Mouse (Mus musculus): ENCODE results near the gene Ip6k1. TPM values are rescaled to one million over a fixed set of nuclear protein-coding genes. Genes with fewer than 3 reads are reported as not detected.
"Not testable (repeated sequence)": the region's sequence is repeated elsewhere in the genome, so short reads cannot be mapped to it uniquely, and the experiment has no call there.

Ip6k1 gene
- total RNA-seq, 2 experiments from 2014 or later, result 17.6 to 22.8 TPM

DNA sequence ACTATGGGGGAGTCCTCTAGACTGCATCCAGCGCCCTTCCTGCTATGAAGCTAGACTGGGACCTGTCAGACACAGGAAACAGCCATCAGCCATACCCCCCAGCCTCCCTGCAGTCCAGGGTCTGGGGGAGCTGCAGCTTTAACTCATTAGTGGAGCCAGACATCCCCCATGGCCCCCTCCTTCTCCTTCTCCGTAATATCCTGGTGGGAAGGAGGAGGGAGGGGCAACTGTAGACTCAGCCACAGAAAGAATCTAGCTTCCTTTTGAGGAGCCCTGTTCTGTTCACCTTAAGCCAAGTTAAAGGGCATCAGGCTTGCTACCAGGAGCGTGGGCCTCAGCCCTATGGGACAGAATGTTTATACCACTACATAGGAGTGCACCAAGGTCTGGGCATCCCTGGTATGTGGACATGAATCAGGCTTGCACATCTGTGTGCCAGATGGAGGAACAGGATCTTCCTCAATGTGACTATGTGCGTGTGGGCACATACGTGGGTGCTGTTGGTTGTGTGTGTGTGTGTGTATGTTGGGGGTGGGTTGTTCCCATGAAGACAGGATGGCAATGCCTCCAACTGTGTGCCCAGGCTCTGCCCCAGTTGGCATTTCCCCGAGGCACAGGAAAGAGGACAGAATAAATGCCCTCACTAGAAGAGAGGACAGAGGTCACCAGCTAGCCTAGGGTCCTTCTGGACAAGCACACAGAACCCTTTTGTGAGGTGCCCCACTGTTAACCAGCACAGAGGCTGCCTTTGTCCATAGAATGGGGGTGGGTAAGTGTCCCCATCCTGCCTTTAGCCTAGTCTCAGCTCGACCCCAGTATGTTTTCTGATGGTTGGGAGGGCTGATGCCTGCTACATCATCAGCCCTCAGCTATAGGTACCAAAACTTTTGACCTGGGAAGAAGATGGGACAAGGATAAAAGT is 20.4 kb upstream of the Ip6k1 start:
- no peak for DNase-seq (ENCODE audit: low spot score)

DNA sequence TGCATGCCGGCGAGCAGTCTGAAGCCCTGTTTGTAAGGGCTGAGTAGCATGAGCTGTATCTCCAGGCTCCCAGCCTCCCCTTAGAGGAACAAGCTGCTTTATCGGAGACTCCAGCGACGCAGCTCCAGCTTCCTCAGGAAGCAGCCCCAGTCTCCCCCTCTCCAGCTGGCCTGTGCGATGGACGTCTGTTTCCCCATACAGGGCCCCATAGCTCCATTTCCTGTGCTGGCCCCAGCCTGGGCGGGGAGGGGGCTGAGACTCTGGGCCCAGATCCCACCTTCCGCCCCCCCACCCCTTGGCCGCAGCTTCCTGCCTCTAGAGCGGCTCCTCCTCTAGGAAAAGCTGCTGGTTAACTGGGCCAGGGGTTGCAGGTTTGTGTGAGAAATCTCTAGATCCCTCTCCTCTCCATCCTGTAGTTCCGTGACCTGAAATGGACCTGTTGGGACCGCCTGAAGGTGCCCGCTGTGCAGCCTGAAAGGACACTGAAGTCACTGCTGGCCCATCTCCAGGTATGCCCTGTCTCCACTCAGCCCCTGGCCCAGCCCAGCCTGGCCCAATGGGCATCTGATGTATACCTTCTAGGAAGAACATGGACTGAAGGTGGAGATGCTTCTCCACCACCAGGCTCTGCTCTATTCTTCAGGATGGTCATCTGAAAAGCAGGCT is 19.5 kb upstream of the Ip6k1 start, which contains the start of gene Gm20661:
Gene Gm20661 (plus strand): TSS at position 378 of the 666 bp plus-strand sequence.
- DNase-seq (ENCODE audit: low spot score), result peak; percentile 50

DNA sequence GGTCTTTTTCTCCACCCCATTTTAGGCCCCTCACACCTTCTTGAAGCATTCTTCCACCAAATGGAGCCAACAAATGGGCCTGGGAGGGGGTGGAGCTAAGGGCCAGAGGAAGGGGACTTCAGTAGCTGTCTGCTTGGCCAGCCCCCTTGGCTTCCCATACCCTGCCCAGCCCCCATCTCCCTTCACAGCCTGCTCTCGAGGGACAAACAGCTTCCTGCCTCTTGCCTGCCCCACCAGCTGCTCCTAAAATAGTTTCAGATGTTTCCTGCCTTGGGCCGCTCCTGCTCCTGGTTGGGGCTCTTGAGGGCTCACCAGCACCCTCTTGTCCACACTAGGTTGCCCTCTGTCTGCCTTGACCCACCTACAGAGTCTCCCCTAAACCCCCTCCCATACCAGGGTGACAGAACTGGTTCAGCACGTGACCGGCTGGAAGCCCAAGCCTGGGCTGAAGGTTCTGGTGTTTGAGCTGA is 18.8 kb upstream of the Ip6k1 start:
- peak; percentile 79 for DNase-seq (ENCODE audit: low spot score)

DNA sequence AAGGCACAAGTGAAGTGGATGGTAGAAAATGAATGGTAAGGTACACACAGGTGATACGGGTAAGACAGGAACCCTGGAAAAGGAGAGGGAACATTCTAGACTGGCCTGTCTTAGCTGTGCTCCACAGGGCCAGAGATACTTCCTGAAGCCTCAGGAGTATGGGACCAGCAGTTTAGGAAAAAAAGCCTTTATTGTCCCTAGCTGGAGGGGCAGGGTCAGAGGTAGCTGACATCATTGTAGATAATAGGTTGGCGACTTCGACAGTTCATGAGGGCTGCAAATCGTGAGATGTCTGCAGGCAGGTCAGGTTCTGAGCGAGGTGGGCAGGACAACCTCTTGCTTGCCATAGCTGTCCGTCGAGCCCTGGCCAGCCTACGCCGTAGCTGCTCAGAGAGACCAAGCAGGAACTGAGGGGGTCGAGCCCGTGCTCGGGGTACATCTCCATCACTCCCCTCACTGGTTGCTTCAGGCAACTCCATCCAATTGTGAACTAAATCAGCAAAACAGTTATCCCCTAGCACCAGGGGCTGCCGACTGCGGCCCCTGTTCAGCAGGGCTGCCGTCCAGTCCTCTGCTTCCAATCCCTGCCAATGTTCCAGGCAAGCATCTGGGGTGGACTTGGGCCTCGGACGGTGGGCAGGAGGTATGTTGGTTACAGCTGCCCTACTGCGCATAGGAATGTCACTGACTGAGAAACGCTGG is 18.1 kb upstream of the Ip6k1 start:
- DNase-seq (ENCODE audit: low spot score), result no peak

DNA sequence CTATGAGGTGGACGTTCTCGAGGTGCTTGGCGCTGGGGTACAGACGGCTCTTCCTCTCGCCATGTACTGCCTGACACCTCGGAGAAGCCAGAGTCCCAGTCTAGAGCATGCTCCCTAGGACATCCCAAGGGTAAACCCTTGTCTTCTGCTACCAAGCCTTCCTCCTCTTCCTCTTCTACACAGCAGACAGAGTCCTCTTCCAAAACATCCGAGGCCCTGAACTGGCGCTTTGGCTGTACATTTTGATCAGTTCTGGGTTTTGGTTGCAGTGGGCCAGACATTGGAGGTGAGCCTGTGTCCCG is 17.6 kb upstream of the Ip6k1 start:
- DNase-seq (ENCODE audit: low spot score), result no peak

DNA sequence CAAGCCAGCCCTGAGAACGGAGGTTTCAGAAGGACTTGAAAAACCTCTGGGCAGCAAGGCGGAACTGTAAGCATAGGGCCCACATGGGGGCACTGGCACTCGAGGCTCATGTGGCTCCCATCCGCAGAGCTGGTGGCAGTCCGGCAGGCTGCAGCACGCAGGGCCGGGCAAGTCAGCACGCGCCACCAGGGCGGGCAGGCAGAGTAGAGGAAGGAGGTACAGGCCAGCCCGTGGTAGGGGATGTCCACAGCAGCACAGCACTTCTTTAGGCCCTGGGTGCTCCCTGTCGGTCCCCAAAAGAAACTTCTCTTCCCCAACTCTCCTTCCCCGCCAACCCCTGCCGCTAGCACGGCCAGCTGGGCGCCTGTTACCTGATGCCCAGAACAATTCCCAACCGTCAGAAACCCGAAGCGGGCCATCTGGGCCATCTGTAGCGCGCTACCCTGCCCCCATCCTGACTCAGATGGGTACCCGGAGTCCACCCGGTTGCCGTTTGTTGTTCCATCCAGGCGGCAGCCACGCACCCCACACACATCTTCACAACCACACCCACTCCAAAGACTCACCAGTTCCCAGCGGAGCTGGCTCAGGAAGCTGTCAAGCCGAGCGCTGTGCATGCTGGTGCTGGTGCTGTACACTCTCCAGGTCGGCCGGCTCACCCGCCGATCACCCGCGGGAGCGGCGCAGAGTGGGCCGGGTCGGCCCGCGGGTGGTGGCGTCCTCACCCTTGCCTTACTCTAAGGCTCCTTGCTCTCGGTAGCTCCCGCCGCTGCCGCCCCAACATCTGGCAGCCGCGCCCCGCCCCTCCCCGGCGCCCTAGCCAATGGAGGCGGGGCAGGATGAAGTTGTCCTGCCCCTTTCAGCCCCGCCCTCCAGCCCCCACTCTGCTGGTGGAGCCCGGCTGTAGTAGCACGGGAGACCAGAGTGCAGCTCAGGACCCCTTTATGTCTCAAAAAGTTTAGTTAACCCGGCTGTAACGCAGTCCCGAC is 16.9 kb upstream of the Ip6k1 start, which contains the start of gene Inka1:
Gene Inka1 (minus strand): TSS at position 749 of the 989 bp plus-strand sequence.
- peak; percentile 85 for DNase-seq (ENCODE audit: low spot score)

DNA sequence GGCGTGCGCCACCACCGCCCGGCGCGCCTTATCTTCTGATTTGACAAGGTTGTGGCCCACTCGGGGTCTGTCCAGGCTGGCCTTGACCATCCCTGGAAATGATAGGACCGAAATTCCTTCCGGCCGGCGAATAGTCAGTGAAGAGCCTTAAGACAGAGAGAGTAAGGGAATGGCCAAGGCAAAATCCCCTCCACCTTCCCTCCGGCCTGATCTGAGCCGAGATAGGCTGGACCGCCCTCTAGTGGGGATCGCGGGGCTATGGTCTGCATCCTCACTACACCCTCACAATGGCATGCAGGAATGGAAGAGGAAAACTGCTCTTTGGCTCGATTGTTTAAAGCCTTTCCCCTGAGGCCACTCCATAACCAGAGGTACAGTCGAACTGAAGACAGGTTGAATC is 15.9 kb upstream of the Ip6k1 start:
- peak; percentile 87 for DNase-seq (ENCODE audit: low spot score)

DNA sequence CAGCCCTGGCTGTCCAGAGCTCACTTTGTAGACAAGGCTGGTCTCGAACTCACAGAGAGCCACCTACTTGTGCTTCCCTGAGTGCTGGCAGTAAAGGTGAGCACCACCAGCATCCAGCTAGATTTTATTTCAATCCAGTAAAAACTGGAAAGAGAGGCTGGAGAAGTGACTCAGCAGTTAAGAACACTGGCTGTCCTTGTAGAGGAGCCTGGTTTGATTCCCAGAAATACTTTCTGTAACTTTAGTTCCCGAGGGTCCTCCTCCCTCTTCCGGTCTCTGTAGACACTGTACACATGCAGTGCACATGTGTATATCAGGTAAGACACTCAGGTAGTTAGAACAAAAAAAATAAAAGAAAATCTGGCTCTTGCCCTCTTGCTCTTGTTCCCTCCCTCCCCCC is 14.4 kb upstream of the Ip6k1 start:
- no peak for DNase-seq (ENCODE audit: low spot score)

DNA sequence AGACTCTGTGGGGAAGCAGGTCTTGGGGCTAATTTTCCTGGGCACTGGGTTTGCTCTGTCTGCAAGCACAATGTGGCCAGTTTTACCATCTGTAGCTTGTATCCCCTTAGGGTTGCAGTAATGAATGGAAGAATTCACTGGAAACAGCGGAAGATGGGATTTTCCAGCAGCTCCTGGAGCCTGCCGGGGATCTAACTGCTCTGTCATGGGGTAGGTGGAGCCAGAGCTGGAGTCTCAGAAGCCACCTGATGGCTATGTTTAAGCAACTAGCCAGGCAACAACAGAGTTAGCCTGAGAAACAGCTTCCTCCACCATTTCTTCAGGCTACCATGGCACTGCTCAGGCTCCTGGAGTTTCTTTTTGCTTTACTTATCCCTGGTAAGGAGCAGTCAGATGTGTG is 10.1 kb upstream of the Ip6k1 start, which contains the start of gene Cdhr4:
Gene Cdhr4 (plus strand): TSS at position 301 of the 400 bp plus-strand sequence.
- DNase-seq (ENCODE audit: low spot score), result no peak

DNA sequence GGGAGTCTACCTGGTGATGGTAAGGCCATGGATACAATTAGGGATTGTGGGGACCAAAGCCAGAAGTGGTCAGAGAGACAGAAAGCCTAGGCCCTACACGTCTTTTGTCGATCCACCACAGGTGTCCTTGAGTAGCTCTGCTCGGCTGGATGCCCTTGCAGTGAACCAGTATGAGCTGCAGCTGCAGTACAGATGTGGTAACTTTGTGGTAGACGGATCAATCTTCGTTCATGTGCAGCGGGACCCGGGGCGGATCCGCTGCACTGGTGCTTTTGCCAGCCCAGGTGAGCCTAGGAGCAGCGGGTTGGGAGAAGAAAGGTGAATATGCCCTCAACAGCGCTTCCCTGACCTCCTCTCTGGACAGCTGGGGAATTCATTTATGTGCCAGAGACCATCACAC is 9.3 kb upstream of the Ip6k1 start:
- no peak for DNase-seq (ENCODE audit: low spot score)

DNA sequence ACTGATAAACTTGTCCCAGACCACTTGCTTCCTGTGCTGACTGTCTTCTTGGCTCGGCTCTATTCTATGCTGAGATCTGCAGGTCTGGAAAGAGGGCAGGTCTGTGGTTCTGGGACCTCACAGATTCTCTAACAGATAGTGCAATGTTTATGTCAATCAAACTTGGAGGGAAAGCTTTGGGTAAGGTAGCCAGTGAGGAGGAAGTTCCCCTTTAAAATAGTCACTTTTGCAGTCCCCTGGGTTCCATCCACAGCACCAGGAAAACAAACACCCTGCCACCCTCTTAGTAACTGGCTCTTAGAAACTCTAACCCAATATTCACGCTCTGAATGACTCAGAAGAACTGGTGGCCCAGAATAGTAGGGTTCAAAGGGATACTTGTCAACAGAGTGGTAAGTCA is 7.8 kb upstream of the Ip6k1 start:
- DNase-seq (ENCODE audit: low spot score), result no peak

DNA sequence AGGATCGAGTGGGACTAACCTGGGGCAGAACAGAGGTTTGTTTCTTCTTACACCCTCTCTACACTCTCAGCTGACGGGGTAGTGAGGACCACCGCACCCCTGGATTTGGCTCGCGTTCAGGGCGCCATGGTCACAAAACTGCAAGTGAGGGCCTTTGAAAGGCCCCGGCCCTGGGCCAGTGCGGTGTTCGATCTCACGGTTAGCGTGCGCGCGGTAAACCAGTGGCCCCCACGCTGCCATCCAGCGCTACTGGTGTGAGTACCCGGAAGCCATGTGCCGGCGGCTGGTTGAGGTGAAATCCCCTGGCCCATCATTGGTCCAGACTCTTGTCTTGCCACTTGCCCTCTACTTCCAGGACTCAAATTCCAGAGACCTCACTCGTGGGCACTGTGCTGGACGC is 6.8 kb upstream of the Ip6k1 start:
- DNase-seq (ENCODE audit: low spot score), result no peak

DNA sequence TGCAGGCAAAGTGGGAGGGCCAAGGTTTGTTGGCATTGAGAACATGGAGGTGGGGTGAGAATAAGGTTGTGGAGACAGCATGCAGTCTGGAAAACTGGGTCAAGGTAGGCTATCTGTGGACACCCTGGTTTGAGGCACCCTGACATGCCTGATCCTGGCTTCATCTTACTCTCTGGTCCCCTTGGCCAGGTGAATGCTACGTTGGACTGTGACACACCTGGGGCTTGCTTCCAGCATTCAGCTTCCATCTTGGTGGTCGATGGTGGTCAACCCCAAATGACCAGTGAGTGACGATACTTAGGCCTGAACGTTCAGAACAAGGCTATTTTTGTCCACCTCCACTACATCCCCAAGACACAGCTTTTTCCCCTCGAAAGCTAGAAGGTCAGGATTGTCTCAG is 6.3 kb upstream of the Ip6k1 start, which contains the start of gene Gm20662:
Gene Gm20662 (plus strand): TSS at position 301 of the 400 bp plus-strand sequence.
- no peak for DNase-seq (ENCODE audit: low spot score)

DNA sequence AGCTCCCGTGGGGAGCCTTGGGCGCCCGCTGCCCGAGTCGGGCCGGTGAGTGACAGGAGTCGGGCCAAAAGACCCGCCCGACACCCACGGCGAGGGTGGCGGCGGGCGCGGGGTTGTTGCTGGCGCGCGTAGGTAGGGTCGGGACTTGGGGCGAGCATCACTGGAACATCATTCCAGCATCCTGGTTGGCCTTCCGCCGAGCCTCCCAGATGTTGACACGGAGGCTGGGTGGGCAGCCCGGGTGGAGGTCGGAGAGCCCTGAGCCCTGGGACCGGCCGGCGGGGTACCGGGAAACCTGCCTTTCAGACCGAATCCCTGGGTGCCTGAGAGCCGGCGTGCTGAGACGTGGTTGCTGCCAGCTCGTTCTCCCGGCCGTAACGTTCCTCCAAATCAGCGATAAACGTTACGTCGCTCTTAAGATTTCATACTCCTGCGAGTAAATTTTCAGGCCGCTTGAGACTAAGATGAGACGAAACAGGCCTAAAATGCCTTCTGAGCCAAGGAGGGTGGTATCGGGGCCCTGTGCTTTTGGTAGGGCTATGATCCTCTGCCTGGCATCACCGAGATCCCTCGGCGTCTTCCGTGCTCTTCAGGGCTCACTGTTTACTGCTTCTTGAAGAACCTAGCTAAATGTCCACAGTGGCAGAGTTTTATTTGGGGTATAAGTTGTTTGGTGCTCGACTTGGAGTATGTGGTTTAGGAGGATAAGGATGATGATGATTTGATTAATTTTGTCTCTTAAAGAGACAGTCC is 653 bp downstream of the Ip6k1 start:
- peak; percentile 37 for DNase-seq (ENCODE audit: low spot score)

DNA sequence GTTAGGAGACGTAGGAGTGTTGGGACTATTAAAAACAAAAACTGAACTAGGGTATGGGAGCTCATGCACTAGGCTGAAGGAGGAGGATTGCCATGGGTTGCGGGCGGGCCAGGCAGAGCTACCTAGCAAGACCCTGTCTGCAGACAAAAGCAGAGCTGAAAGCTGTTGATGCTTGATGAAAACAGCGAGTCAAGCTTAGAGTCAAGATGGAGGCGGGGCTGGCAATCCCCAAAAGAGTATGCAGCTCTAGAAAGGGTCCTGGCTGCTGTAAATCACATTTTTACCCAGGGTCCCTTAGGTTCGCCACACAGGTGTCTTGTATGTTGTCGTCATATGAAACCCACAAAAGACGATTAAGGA is 1.2 kb downstream of the Ip6k1 start:
- no peak for DNase-seq (ENCODE audit: low spot score)

DNA sequence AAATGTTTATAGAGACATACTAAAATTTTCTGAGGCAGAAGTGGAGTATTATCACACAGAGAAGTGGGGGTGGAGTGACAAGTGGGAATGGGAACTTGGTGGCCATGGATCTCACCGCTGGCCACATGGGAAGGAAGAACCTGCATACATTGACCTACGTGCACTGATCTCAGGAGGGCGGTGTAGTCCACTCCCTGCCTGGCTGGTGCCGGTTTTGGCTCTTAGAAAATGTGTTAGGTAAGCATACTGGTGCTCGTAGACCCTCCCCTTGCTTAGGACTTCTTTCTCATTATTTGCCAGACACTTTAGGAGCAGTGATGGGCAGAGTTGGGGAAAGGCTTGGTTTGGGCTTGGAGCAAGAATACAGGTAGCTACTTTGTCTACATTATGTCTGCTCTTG is 5.7 kb downstream of the Ip6k1 start:
- no peak for DNase-seq (ENCODE audit: low spot score)

DNA sequence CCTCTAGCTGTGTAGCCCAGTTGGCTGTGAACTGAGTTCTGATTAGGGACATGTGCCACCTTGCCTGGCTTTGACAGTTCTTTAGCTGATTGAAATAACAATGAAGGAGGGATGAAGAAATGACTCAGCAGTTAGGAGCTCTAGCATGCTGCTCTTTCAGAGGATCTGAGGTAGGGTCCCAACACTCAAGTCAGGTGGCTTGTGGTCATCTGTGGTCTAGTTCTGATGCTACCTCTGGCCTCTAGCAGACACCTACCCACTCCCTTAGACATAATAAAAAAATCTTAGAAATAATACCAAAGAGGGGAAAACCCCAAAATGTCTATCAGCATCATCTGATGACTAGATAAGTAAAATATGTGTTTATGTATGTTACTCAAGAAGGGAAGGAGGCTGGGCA is 8.1 kb downstream of the Ip6k1 start:
- no peak for DNase-seq (ENCODE audit: low spot score)

DNA sequence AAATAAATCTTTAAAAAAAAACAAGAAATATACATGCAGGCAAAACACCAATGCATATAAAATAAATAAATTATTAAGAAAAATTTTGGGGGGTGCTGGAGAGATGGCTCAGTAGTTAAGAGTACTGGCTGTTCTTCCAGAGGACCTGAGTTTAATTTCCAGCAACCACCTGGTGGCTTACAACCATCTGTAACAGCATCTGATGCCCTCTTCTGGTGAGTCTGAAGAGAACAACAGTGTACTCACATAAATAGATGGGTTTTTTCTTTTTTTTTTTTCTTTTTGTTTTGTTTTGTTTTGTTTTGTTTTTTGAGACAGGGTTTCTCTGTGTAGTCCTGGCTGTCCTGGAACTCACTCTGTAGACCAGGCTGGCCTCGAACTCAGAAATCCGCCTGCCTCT is 11.3 kb downstream of the Ip6k1 start:
- not testable (repeated sequence) for DNase-seq (ENCODE audit: low spot score)

DNA sequence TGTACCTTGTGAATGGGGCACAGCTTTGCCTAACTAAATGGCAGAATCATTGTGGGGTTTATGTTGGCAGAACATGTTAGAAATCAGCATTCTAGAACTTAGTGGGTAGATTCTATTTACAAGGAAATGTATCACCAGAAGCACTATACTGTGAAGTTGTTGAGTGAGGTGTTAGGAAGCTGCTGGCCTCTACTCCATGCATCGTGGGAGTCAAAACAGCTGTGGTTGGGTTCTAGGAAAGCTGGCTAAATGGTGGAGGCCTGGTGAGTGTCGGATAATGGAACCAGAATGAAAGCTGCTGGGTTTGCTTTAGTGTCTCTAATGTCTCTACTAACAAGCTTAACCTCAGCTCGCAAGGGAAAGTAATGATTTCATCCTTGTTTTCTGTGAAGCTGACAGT is 14.8 kb downstream of the Ip6k1 start:
- no peak for DNase-seq (ENCODE audit: low spot score)

DNA sequence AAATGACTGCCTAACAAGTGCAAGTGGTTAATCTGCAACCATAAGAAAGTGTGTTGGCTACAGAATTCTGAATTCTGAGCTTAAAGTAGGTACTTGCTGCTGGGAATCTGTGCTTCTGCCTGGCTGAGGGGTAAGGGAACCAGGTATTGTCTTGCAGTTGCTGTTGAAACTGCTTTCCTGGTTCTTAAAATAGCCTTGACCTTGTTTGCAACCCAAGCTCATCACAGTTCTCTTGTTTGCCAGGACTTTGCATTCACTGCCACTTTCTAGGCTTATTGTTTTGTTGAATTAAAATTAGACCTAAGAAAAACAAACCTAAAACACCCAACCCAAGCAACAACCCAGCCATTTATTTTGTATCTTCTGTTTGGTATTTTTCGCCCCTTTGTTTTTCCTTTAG is 18.4 kb downstream of the Ip6k1 start:
- DNase-seq (ENCODE audit: low spot score), result no peak
